Mouse (Mus musculus) heart, postnatal 0 days (tissue): ENCODE results near the gene Ptchd3. TPM values are rescaled to one million over a fixed set of nuclear protein-coding genes. Genes with fewer than 3 reads are reported as not detected.
A peak's percentile ranks its signal among the peaks of the same experiment; 100 is the strongest.

Source experiments
- ATAC-seq: fragments of 200-750 bp; cut with Nextera tagmentation; 2 replicates; pipeline ENCODE4 v1.8.0; 2017; ENCODE audit warnings: low read depth, moderate number of reproducible peaks, moderate library complexity; ENCODE audit not compliant: insufficient read depth
- DNase-seq: peaks from one replicate; pipeline ENCODE4 v3.0.0-alpha.2; 2016; ENCODE audit warnings: low spot score
- H3K27ac ChIP-seq: fragments of 300-500 bp; sonication (generic); 2 replicates; pipeline ENCODE4 v1.5.1; 2014; ENCODE audit warnings: low read depth, mild to moderate bottlenecking
- H3K27me3 ChIP-seq: fragments of 300-500 bp; sonication (generic); 2 replicates; pipeline ENCODE4 v1.6.1; 2014; ENCODE audit warnings: low read length, mixed read lengths; ENCODE audit not compliant: control insufficient read depth, insufficient read depth
- H3K36me3 ChIP-seq: fragments of 300-500 bp; sonication (generic); replicated peaks from 2 replicates; pipeline ENCODE4 v1.6.1; 2014; ENCODE audit warnings: low read length, mixed read lengths; ENCODE audit not compliant: control insufficient read depth, insufficient read depth
- H3K4me1 ChIP-seq: fragments of 300-500 bp; sonication (generic); 2 replicates; pipeline ENCODE4 v1.6.1; 2014; ENCODE audit warnings: antibody characterized with exemption; ENCODE audit not compliant: control insufficient read depth, insufficient read depth
- H3K4me2 ChIP-seq: fragments of 300-500 bp; sonication (generic); 2 replicates; pipeline ENCODE4 v1.6.1; 2014; ENCODE audit warnings: low read depth, mild to moderate bottlenecking, low read length, moderate library complexity
- H3K4me3 ChIP-seq: fragments of 300-500 bp; sonication (generic); 2 replicates; pipeline ENCODE4 v1.5.1; 2014; ENCODE audit warnings: low read depth, low read length
- H3K9ac ChIP-seq: fragments of 300-500 bp; sonication (generic); replicated peaks from 2 replicates; pipeline ENCODE4 v1.6.1; 2014; ENCODE audit warnings: low read depth, low read length, mixed read lengths
- H3K9me3 ChIP-seq: fragments of 300-500 bp; sonication (generic); replicated peaks from 2 replicates; pipeline ENCODE4 v1.6.1; 2016; ENCODE audit warnings: low read length; ENCODE audit not compliant: control insufficient read depth
- CTCF ChIP-seq: IDR thresholded peaks from 2 replicates; pipeline ENCODE4 v1.5.1; 2016; ENCODE audit warnings: antibody characterized with exemption, control low read depth, low read depth
- EP300 ChIP-seq: IDR thresholded peaks from 2 replicates; pipeline ENCODE4 v1.6.1; 2016; ENCODE audit warnings: antibody characterized with exemption, low read depth
- WGBS: fragments of 180-500 bp; shearing (Covaris S2); extraction: QIAGEN DNeasy Blood & Tissue Kit; methylation state at CpG from one replicate; pipeline ENCODE4 v1.1.7; 2014; 5-methylcytosine and 5-hydroxymethylcytosine counted together
- polyA plus RNA-seq: library from polyadenylated mRNA; unstranded; fragments of >200 nt; fragmentation: Nextera tagmentation; extraction: Ambion mirVana; gene quantifications from 2 replicates; pipeline ENCODE4 v1.2.1, GENCODE M21; 2015
- total RNA-seq: library from RNA; depleted of rRNA; stranded (reverse); fragments of >200 nt; gene quantifications from 2 replicates; pipeline ENCODE4 v1.2.3, GENCODE M21; 2014; ENCODE audit warnings: low replicate concordance

The Ptchd3 gene
- total and polyA plus RNA-seq, 2 experiments from 2014 or later = 0.25 TPM; not detected in 1

DNA sequence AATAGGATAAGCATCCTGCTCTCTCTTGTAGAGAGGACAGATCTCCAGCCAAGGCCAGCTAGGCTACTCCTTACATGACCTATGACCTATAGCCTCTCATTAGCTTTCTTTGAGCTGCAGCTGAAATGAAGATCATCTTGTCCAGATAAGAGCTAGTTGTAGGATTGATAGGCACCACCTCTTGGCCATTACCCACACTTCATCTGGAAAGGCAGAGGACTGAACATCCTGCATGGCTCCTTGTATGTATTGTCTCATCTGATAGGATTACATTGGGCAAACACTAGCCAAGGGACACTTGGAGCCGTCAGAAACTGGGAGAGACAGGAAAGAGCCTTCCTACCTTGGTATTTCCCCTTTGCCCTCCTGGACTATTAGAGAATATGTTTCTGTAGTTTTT lies 38.1 kb upstream of the Ptchd3 start:
- no peak overlapping the region for H3K27ac ChIP-seq
- H3K4me1 ChIP-seq = peaks cover 18% of the 10 kb centered on the region
- no peak overlapping the region for H3K9ac ChIP-seq
- no peak for ATAC-seq
- TF ChIP-seq EP300 (no peak), CTCF (no peak)
- no peak overlapping the region for H3K4me3 ChIP-seq
- H3K9me3 ChIP-seq = no peaks in the 10 kb centered on the region
- no peak overlapping the region for H3K4me2 ChIP-seq
- DNase-seq = no peak
- H3K27me3 ChIP-seq = no peaks in the 10 kb centered on the region
- no peaks in the 10 kb centered on the region for H3K36me3 ChIP-seq
- 55% methylated on average over 1 of the region's 1 CpGs for WGBS

DNA sequence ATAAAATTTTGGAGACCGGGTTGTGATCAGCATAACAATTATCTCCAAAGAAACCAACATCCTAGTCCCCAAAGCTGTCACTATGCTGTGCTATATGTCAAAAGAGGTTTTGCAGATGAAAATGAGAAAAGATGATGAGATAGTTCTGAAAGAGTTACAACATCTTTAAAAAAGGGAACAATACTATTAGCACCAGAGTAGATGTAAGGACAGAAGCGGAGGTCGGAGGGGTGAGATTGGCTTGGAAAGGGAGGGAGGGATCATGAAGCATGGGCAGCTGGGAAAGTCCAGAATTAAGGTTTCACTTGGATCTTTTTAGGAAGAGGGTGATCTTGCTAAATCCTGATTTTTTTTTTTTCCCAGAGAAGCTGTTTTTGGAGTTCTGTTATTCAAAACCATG lies 36.5 kb upstream of the Ptchd3 start:
- whole genome bisulfite sequencing = 85% methylated on average over 3 of the region's 3 CpGs
- no peak overlapping the region for H3K4me2 ChIP-seq

DNA sequence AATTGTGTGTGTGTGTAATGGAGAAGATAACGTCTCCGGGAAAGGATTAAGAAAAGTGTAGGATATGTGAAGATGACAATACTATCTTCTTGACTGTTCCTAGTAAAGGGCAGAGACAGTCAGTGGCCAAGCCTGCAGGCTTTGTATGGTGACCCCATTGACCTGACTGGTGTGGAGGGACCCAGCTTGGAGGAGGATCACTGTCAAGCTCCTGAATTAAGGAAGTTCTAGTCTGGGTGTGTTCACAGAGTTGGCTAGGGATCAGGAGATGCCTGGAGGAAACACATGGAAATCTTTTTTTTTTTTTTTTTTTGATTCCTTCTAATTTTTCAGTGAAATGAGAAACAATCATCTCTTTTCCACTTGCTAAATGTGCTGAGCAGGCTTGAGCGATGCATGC lies 35.9 kb upstream of the Ptchd3 start:
- Histone ChIP-seq H3K27me3 (no peaks in the 10 kb centered on the region), H3K9me3 (no peaks in the 10 kb centered on the region), H3K4me2 (no peak overlapping the region), H3K4me1 (peaks cover 18% of the 10 kb centered on the region), H3K36me3 (no peaks in the 10 kb centered on the region), H3K27ac (peak overlapping the region; percentile 26), H3K9ac (no peak overlapping the region), H3K4me3 (no peak overlapping the region)
- TF ChIP-seq CTCF = no peak
- no peak for TF ChIP-seq EP300
- DNase-seq (peak; percentile 11), ATAC-seq (no peak)
- 49% methylated on average over 3 of the region's 3 CpGs for WGBS

More for the DNA sequence above, 36.5 kb upstream of the Ptchd3 start:
- Histone ChIP-seq H3K4me3 (no peak overlapping the region), H3K4me1 (peaks cover 18% of the 10 kb centered on the region), H3K9me3 (no peaks in the 10 kb centered on the region), H3K9ac (no peak overlapping the region), H3K36me3 (no peaks in the 10 kb centered on the region), H3K27ac (no peak overlapping the region), H3K27me3 (no peaks in the 10 kb centered on the region)
- DNase-seq = no peak
- no peak for ATAC-seq
- TF ChIP-seq EP300 (no peak), CTCF (no peak)

DNA sequence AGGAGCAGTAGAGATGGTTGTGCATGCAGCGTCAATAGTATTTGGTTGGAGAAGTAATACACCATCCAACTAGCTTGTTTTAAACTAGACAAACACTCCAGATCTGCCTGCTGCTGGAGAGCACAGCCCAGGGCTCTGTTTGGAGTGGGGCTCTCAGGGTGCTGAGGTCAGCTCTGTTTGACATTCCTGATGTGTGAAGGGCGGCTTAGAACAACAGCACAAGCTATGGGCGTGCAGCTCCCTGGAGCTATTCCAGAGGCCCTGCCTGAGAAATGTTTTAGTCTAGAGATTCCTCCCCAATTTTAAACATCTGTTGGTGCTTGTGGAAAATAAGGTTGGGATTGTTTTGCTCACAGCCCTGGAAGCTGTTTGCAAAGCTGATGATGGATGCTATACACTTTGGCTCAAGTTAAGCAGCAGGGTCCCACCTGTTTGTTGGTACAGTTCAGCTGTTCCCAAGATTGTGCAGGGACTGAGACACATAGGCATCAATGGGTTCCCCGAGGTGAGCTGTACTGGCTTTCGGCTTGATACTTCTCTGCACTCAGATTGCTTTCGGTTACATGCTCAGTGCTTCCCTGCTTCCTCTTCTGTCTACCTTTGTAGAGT lies 35.4 kb upstream of the Ptchd3 start:
- 41% methylated on average over 6 of the region's 6 CpGs for WGBS
- no peaks in the 10 kb centered on the region for H3K36me3 ChIP-seq
- no peak overlapping the region for H3K4me3 ChIP-seq
- ATAC-seq (peak; percentile 81), DNase-seq (peak; percentile 62)
- H3K4me2 ChIP-seq = no peak overlapping the region
- no peak overlapping the region for H3K9ac ChIP-seq
- TF ChIP-seq EP300 (no peak), CTCF (no peak)
- peaks cover 18% of the 10 kb centered on the region for H3K4me1 ChIP-seq
- H3K9me3 ChIP-seq = no peaks in the 10 kb centered on the region
- H3K27ac ChIP-seq = peak overlapping the region; percentile 26
- H3K27me3 ChIP-seq = no peaks in the 10 kb centered on the region

DNA sequence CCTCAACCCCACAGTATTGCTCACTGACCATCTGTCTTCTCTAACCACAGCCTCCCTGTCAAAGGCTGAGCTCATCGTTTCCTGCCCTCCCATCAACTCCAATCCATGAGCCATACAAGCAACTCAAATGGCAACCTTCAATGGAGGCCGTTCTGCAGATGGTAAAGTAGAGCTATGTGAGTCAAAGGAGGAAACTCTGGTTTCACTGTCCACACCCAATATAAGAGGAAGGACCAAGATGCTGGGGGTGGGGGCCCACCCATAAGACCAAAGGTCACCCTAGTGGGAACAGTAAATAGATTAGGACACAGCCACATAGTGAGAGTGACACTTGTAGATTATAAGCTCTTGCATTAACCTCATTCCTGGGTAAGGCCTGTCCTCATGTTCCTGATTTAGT lies 34.1 kb upstream of the Ptchd3 start:
- no peak for DNase-seq
- Histone ChIP-seq H3K9ac (no peak overlapping the region), H3K9me3 (no peaks in the 10 kb centered on the region), H3K36me3 (no peaks in the 10 kb centered on the region), H3K27me3 (no peaks in the 10 kb centered on the region), H3K27ac (no peak overlapping the region), H3K4me1 (peaks cover 6% of the 10 kb centered on the region), H3K4me2 (no peak overlapping the region), H3K4me3 (no peak overlapping the region)
- ATAC-seq = no peak
- WGBS = 84% methylated on average over 2 of the region's 2 CpGs
- TF ChIP-seq CTCF (no peak), EP300 (no peak)

GRCm38 (mm10) chr11:121798591-121798990 lies 31.5 kb upstream of the Ptchd3 start:
- TF ChIP-seq CTCF (no peak), EP300 (no peak)
- 77% methylated on average over 2 of the region's 2 CpGs for WGBS
- no peak for ATAC-seq

More at GRCm38 (mm10) chr11:121798591-121798990, 31.5 kb upstream of the Ptchd3 start:
- H3K4me1 ChIP-seq = peaks cover 4% of the 10 kb centered on the region; the same call in 1 of the 2 replicates
- no peak for DNase-seq
- no peak overlapping the region for H3K9ac ChIP-seq
- H3K9me3 ChIP-seq = no peaks in the 10 kb centered on the region
- H3K36me3 ChIP-seq = no peaks in the 10 kb centered on the region
- no peaks in the 10 kb centered on the region for H3K27me3 ChIP-seq
- no peak overlapping the region for H3K4me3 ChIP-seq
- H3K4me2 ChIP-seq = no peak overlapping the region
- no peak overlapping the region for H3K27ac ChIP-seq
